8 mouse cellular contexts compared by ENCODE assay signal in the genomic region with DNA sequence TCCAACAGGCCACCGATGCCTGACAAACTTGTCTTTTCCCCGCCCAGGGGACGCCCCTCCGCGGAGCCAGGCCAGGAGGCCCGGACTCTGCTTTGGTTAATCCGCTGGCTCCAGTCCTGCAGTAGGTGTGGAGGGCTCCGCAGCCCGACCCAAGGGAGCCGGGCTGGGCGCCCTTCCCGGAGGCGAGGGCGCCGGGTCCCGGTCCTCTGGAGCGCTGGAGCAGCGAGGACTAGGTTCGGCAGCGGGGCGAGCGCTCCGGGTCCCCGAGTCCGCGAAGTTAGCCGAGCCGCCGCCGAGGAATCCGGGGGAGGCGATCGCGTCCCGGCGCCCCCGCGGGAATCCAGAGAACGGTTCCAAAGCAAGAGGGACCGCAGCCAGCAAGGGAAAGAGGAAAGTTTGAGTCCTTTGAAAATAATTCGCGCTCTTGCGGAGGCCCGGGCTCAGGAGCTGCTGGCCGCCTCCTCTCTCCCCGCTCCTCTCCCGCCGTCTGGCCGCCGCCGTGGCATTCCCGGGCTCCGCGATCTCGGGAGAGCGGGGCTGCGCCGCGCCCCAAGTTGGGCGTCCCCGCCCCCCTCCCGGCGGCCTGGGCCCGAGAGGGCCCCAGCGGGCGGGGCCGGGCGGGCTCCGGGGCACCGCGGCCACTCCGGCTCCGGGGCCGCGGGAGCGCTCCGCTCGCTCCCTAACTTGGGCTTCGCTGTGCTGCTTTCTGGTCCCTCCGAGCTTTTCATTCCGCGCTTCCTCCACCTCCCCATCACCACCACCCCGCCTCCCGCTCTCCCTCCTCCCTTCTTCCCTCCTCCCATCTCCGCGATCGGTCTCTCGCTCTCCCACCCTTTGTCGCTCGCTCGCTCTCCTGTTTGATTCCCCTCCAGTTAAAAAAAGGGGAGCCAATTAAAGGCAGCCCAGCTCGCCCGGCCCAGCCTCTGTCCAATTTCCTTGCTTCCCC.
DNase-seq lines count a peak whose midpoint lies in the region; ATAC-seq and TF ChIP-seq lines count a peak whose summit lies in the region.

No protein-coding gene starts in this region.

- intact Hi-C loops in left cerebral cortex, postnatal 14 days (cut with DNase I): loop anchor here (5.0 kb wide), 1 partner anchor 569 kb away; no protein-coding TSS in a partner anchor

- WGBS in forebrain, embryonic 13.5 days: under 1% methylated on average over 57 of the region's 93 CpGs
- WGBS in hindbrain, embryonic 11.5 days: under 1% methylated on average over 56 of the region's 93 CpGs
- WGBS in midbrain, embryonic 13.5 days: under 1% methylated on average over 79 of the region's 93 CpGs

- H3K4me3 ChIP-seq in bone marrow macrophage, adult 2 months (ENCODE audit: insufficient read depth, low read length): peak overlapping the region; percentile 18; the same call in 1 of the 2 replicates
- peak overlapping the region; percentile 72 for H3K4me3 ChIP-seq in forebrain, embryonic 13.5 days
- peak overlapping the region; percentile 66 for H3K4me3 ChIP-seq in hindbrain, embryonic 11.5 days (ENCODE audit: low read depth, low read length)
- H3K4me3 ChIP-seq in midbrain, embryonic 13.5 days (replicated peaks): peak overlapping the region; percentile 67

- H3K27ac ChIP-seq in bone marrow macrophage, adult 2 months (ENCODE audit: insufficient read depth, low read depth, low read length): no peak overlapping the region
- peak overlapping the region; percentile 94 for H3K27ac ChIP-seq in forebrain, embryonic 13.5 days
- peak overlapping the region; percentile 65 for H3K27ac ChIP-seq in hindbrain, embryonic 11.5 days (ENCODE audit: low read depth, low read length)
- peak overlapping the region; percentile 91 for H3K27ac ChIP-seq in midbrain, embryonic 13.5 days

- no peaks in the 10 kb centered on the region for H3K36me3 ChIP-seq in forebrain, embryonic 13.5 days (ENCODE audit: poor library complexity, severe bottlenecking)
- H3K36me3 ChIP-seq in hindbrain, embryonic 11.5 days (ENCODE audit: control insufficient read depth, insufficient read depth, low read length): no peaks in the 10 kb centered on the region
- H3K36me3 ChIP-seq in midbrain, embryonic 13.5 days: no peaks in the 10 kb centered on the region

- peak overlapping the region; percentile 91 for H3K9ac ChIP-seq in forebrain, embryonic 13.5 days
- H3K9ac ChIP-seq in hindbrain, embryonic 11.5 days (ENCODE audit: low read depth, low read length): peak overlapping the region; percentile 81
- peak overlapping the region; percentile 92 for H3K9ac ChIP-seq in midbrain, embryonic 13.5 days (replicated peaks)

- H3K4me1 ChIP-seq in bone marrow macrophage, adult 2 months (ENCODE audit: control insufficient read depth, insufficient read depth, low read length): no peaks in the 10 kb centered on the region
- peaks cover 69% of the 10 kb centered on the region for H3K4me1 ChIP-seq in forebrain, embryonic 13.5 days
- peaks cover 19% of the 10 kb centered on the region for H3K4me1 ChIP-seq in hindbrain, embryonic 11.5 days (replicated peaks; ENCODE audit: control insufficient read depth, insufficient read depth, low read length)
- peaks cover 61% of the 10 kb centered on the region for H3K4me1 ChIP-seq in midbrain, embryonic 13.5 days (replicated peaks)

- no peaks in the 10 kb centered on the region for H3K9me3 ChIP-seq in forebrain, embryonic 13.5 days (replicated peaks)
- no peaks in the 10 kb centered on the region for H3K9me3 ChIP-seq in hindbrain, embryonic 11.5 days (ENCODE audit: control insufficient read depth, low read length)
- no peaks in the 10 kb centered on the region for H3K9me3 ChIP-seq in midbrain, embryonic 13.5 days

- no peak for TF ChIP-seq POLR2A in bone marrow macrophage, adult 2 months (IDR thresholded peaks at IDR 0.05; ENCODE audit: borderline replicate concordance, low read depth, low read length)

- peaks cover 39% of the 10 kb centered on the region for H3K27me3 ChIP-seq in forebrain, embryonic 13.5 days
- H3K27me3 ChIP-seq in hindbrain, embryonic 11.5 days (ENCODE audit: control insufficient read depth, insufficient read depth, low read length): peaks cover 39% of the 10 kb centered on the region
- peaks cover 25% of the 10 kb centered on the region for H3K27me3 ChIP-seq in midbrain, embryonic 13.5 days

- peak; percentile 44 for ATAC-seq in forebrain, embryonic 13.5 days
- peak; percentile 22; the same call in 1 of the 2 replicates for ATAC-seq in hindbrain, embryonic 11.5 days (ENCODE audit: low FRiP score)
- peak; percentile 43 for ATAC-seq in midbrain, embryonic 13.5 days

- peak; percentile 55 to 61 for DNase-seq in left cerebral cortex, adult 18-20 months (ENCODE audit: low spot score in 2 of 2)
- DNase-seq in left cerebral cortex, adult 11 months (ENCODE audit: low spot score): no peak
- peak; percentile 81 for DNase-seq in hindbrain, embryonic 11.5 days (ENCODE audit: low spot score)
- peak; percentile 35 to 75 for DNase-seq in left cerebral cortex, postnatal 14 days (ENCODE audit: low spot score in 2 of 2)
- DNase-seq in thymus, postnatal 4 days: peak; percentile 50

- TF ChIP-seq CTCF in bone marrow macrophage, adult 2 months (IDR thresholded peaks at IDR 0.05; ENCODE audit: low read depth, low read length): no peak

- H3K4me2 ChIP-seq in forebrain, embryonic 13.5 days: peak overlapping the region; percentile 95
- peak overlapping the region; percentile 98 for H3K4me2 ChIP-seq in hindbrain, embryonic 11.5 days (replicated peaks; ENCODE audit: low read depth, low read length)
- H3K4me2 ChIP-seq in midbrain, embryonic 13.5 days (replicated peaks): peak overlapping the region; percentile 84

Comparison
In these comparisons a context has a peak if more than half of its experiments do, and no peak if none do; other contexts are left out.
1. H3K4me3 ChIP-seq: peak in every context shown above with its lines; median percentile 72 in forebrain, embryonic 13.5 days; 67 in midbrain, embryonic 13.5 days; 66 in hindbrain, embryonic 11.5 days; 18 in bone marrow macrophage, adult 2 months.